Mouse (Mus musculus) neural tube, embryonic 15.5 days (tissue): ENCODE measurements at regions not wholly inside any gene's neighbourhood (a gene's known extent, or its start where the extent isn't known, plus 50 kb on each side); places are given as distances from the start of the nearest gene placed in this dataset.

Source experiments
- ATAC-seq: fragments of 200-750 bp; cut with Nextera tagmentation; 2 replicates; pipeline ENCODE4 v1.8.0; 2017; ENCODE audit warnings: mild to moderate bottlenecking, moderate TSS enrichment, moderate library complexity; ENCODE audit not compliant: low FRiP score
- H3K27ac ChIP-seq: fragments of 300-500 bp; sonication (generic); replicated peaks from 2 replicates; pipeline ENCODE4 v1.5.1; 2015; ENCODE audit warnings: mild to moderate bottlenecking, inconsistent platforms
- H3K27me3 ChIP-seq: fragments of 300-500 bp; sonication (generic); replicated peaks from 2 replicates; pipeline ENCODE4 v1.6.1; 2015; ENCODE audit warnings: inconsistent platforms
- H3K36me3 ChIP-seq: fragments of 300-500 bp; sonication (generic); 2 replicates; pipeline ENCODE4 v1.6.1; 2015; ENCODE audit warnings: inconsistent platforms
- H3K4me1 ChIP-seq: fragments of 300-500 bp; sonication (generic); 2 replicates; pipeline ENCODE4 v1.6.1; 2015; ENCODE audit warnings: inconsistent platforms
- H3K4me2 ChIP-seq: fragments of 300-500 bp; sonication (generic); 2 replicates; pipeline ENCODE4 v1.6.1; 2015; ENCODE audit warnings: inconsistent platforms, mild to moderate bottlenecking, moderate library complexity
- H3K4me3 ChIP-seq: fragments of 300-500 bp; sonication (generic); replicated peaks from 2 replicates; pipeline ENCODE4 v1.5.1; 2015; ENCODE audit warnings: mild to moderate bottlenecking, inconsistent platforms
- H3K9ac ChIP-seq: fragments of 300-500 bp; sonication (generic); replicated peaks from 2 replicates; pipeline ENCODE4 v1.6.1; 2015; ENCODE audit warnings: mild to moderate bottlenecking, inconsistent platforms
- H3K9me3 ChIP-seq: fragments of 300-500 bp; sonication (generic); replicated peaks from 2 replicates; pipeline ENCODE4 v1.6.1; 2016; ENCODE audit warnings: inconsistent platforms
- WGBS: fragments of 180-500 bp; shearing (Covaris S2); methylation state at CpG from one replicate; pipeline ENCODE4 v1.1.7; 2015; ENCODE audit warnings: mixed read lengths; 5-methylcytosine and 5-hydroxymethylcytosine counted together

DNA sequence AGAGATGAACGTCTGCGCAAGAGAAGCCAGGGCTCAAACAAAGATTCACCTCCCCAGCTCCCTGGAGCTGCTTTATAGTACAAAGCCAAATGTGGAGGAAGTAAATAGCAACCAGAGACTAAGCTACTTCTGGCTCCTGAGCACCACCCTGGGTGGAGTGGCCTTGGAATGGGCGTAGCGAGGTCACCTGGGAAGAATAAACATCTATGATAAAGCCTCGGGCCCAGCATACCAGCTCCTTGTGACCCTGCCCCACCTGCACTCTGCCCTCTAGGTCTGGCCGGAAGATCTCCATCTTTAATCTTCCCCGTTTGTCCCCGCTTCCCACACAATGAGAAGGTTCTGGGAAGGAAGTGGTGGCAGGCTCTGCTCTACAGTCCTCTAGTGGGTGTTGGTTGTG lies 61.0 kb upstream of the Ptpn3 start:
- no peak overlapping the region for H3K27ac ChIP-seq
- no peak overlapping the region for H3K9ac ChIP-seq

DNA sequence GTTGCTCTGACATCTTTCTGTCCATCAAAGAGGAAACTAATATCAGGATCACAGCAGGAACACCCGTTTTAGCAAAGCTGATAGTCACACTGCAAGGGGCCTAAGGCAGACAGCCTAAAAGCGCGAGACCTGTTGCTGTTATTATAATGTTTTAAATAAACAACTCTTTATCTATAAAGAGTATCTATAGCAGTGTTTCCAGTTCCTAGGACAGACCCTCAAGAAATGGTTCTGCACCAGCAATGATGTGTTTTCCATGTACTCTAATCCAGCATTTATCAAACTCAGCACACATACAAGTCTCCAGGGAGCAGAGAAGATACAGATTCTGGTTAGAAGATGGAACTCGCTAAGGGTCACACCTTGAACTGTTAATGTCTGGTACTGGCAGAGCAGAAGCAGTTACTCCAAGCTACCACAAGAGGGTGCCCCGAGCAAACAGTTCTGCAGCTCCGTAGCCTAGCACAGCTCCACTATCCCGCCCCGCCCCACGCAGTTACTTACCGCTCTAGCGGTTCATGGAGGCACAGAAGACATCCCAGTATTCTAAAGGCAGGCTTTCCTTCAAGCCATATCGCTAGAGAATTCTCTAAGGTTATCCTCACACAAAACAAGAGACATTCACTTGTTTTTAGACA lies 64.2 kb upstream of the Palm2 start:
- Histone ChIP-seq H3K9ac (no peak overlapping the region), H3K36me3 (no peaks in the 10 kb centered on the region), H3K4me3 (no peak overlapping the region), H3K27me3 (no peaks in the 10 kb centered on the region), H3K9me3 (peaks cover 5% of the 10 kb centered on the region; the same call in 1 of the 2 replicates), H3K27ac (no peak overlapping the region), H3K4me2 (no peak overlapping the region), H3K4me1 (no peaks in the 10 kb centered on the region)
- 21% methylated on average over 12 of the region's 12 CpGs for WGBS
- ATAC-seq: peak; percentile 91

More for the DNA sequence above, 61.0 kb upstream of the Ptpn3 start:
- H3K4me3 ChIP-seq: no peak overlapping the region
- H3K4me1 ChIP-seq: no peaks in the 10 kb centered on the region
- H3K36me3 ChIP-seq: no peaks in the 10 kb centered on the region
- 86% methylated on average over 8 of the region's 8 CpGs for WGBS
- no peaks in the 10 kb centered on the region for H3K27me3 ChIP-seq
- H3K9me3 ChIP-seq: no peaks in the 10 kb centered on the region
- ATAC-seq: no peak
- H3K4me2 ChIP-seq: no peak overlapping the region

DNA sequence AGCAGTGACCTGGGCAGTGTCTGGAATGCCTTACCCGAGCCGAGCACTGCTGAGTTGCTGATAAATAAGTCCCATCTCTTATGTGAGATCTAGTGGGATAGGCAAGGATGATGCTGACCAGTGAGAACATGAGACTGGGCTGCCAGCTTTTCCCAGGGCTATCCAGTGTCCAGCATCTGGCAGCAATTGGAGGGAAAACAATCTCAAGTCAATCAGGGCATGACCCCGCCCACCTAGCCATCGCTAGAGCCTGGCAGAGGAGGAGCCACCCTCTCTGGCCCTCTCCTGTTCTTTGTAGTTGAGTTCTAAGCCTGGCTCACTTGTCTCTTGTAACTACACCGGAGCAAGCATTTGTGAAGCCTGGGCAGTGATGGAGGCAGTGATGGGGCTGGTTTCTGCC lies 56.2 kb upstream of the Palm2 start:
- Histone ChIP-seq H3K9ac (no peak overlapping the region), H3K27ac (no peak overlapping the region), H3K4me3 (no peak overlapping the region), H3K4me1 (no peaks in the 10 kb centered on the region), H3K36me3 (no peaks in the 10 kb centered on the region), H3K9me3 (no peaks in the 10 kb centered on the region), H3K4me2 (no peak overlapping the region), H3K27me3 (no peaks in the 10 kb centered on the region)
- 48% methylated on average over 5 of the region's 5 CpGs for WGBS
- ATAC-seq: no peak

DNA sequence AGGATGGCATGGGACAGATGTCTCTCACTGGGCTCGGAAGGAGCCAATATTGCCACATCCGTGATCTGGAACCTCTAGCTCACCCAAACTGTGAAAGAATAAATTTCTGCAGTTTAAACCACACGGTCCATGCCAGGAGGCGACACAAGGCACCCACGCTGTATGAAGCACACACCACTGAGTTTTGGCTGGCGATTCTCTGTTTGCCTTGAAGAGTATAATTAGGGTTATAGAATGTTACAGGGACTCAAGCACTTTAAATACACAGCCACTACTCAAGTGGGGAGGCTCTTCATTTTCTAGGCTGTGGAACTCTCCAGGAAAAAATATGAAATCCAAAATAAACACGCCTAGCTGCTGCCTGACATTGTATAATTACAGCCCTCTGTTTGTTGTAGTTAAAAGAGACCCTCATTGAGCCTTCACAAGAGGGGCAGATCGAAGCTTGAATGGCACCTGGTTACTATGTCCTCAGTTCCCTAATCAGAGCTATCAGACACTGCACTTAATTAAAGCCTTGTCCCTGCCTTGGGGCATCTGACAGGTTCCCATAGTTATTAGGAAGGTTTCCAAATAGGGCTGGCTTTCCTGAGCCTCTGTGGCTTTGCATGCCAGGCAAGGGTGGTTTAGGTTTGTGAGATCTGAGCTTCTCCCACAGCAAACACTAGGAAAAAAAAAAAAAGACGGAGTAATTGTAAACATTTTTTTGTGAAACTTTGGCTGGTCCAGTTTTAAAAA lies 53.8 kb upstream of the Palm2 start:
- H3K4me3 ChIP-seq: no peak overlapping the region
- H3K4me1 ChIP-seq: no peaks in the 10 kb centered on the region
- 83% methylated on average over 9 of the region's 9 CpGs for WGBS
- no peaks in the 10 kb centered on the region for H3K27me3 ChIP-seq
- no peaks in the 10 kb centered on the region for H3K36me3 ChIP-seq
- H3K9ac ChIP-seq: no peak overlapping the region
- no peak overlapping the region for H3K4me2 ChIP-seq
- ATAC-seq: no peak
- H3K9me3 ChIP-seq: no peaks in the 10 kb centered on the region
- no peak overlapping the region for H3K27ac ChIP-seq

DNA sequence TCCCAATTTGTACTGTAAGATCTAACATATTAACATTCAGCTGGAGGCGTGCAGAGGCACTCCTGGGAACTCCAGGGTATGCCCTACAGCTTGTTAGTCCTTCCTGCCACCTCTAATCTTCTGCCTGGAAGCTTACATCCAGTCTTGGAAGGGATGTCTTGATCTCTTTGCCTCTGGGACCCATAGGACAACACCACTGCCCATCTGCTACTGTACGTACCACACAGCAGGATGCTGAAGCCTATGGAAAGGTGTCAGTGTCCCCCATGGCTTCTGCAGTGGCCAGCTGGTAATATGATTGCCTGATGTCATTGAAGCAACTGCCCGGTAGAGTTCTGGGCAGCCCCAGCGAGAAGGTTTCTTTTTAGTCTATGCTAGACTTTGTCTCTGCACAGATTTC lies 52.7 kb upstream of the Palm2 start:
- Histone ChIP-seq H3K9ac (no peak overlapping the region), H3K27ac (no peak overlapping the region), H3K4me3 (no peak overlapping the region), H3K4me2 (no peak overlapping the region), H3K4me1 (no peaks in the 10 kb centered on the region), H3K9me3 (no peaks in the 10 kb centered on the region), H3K36me3 (no peaks in the 10 kb centered on the region), H3K27me3 (no peaks in the 10 kb centered on the region)
- no peak for ATAC-seq
- WGBS: 81% methylated on average over 4 of the region's 4 CpGs
